Mouse (Mus musculus) adrenal gland, adult 18-20 months (tissue): ENCODE measurements around the gene Cdk14. TPM values are rescaled to one million over a fixed set of nuclear protein-coding genes. Genes with fewer than 3 reads are reported as not detected.

ENCODE experiments used
- DNase-seq, 2 experiments: peaks; one replicate each; pipeline ENCODE4 v3.0.0; 2021 to 2022; ENCODE audit warnings: low spot score in 2 of 2
- microRNA-seq, 2 experiments: library from miRNA; unstranded; fragments of <30 nt; microRNA quantifications; one replicate each; pipeline ENCODE4 v1.2.0; 2021; ENCODE audit warnings: borderline number of aligned reads in 2 of 2
- total RNA-seq, 2 experiments: library from RNA; stranded (reverse); gene quantifications; 1 replicate in 1 of 2; 2 replicates in 1 of 2; pipeline ENCODE4 v1.2.3; 2021

Gene Cdk14
- total RNA-seq, 2 experiments from 2014 or later, result 8.7 to 15.9 TPM

DNA sequence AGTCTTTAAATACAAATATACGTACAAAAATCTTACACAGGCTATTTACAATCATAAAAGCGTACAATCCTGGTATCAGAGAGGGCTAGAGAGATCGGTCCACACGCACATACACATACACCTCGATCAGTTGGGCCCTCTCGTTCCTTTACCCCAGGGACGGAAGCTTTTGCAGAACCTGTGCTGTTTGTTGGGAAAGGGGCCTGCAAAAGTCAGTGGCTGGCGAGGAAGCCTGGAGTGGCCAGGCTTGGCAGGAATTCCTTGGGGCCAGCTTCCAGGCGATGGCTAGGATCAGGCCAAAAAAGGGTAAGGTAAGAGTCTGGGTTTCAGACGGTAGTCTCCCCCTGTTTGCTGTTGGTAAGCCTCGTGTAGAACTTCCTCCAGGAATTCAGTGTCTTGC, 664.8 kb downstream of the Cdk14 start:
- no peak for DNase-seq

DNA sequence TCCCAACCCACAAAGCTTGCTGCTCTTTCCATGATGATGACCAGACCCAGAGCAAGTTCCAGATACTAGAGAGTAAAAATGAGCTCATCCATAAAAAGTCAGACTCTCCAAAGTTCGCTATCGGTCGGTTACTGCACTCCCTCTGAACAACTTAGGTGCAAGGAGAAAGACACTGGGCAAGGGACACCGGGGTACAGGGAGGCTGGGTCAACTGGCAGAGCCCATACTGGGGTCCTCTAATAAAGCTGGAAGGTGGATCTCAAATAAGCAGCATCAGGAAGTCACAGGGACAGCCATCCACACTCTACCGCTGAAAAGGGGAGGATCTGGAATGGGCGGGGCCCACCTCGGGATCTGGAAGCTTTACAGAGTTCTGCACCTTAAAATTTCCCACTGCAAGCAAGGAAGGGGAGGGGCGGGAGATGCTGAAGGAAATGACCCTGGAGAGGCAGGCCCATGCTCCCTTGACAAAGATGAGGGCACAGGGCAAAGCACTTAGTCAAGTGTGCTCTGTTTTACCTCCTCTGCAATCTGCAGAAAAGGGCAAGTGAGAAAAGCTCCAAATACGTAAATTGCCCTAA, 665.3 kb downstream of the Cdk14 start:
- no peak for DNase-seq

Small RNA genes lying within 50 kb of the gene (microRNA-seq; reads per million reads assigned to microRNA genes)
- gene Gm25037, result 0 reads per million in 2 experiments
- gene Gm44483, result 0 reads per million in 2 experiments

Other genes starting within 250 kb of the Cdk14 start
- gene 1700015F17Rik, start 58.8 kb upstream of the Cdk14 start, total RNA-seq, result not detected
- 10 to 100 TPM; 17.5 to 18.0 TPM for gene Cldn12, start 94.6 kb upstream of the Cdk14 start, total RNA-seq
- 10 to 100 TPM; 10.2 to 10.3 TPM for gene Gtpbp10, start 139.2 kb upstream of the Cdk14 start, total RNA-seq
- gene Gm8773, start 153.5 kb upstream of the Cdk14 start, total RNA-seq, result not detected
- gene Cfap69, start 243.9 kb upstream of the Cdk14 start, total RNA-seq, result 1 to 10 TPM; 6.4 to 8.3 TPM